ENCODE assay signal across 30 mouse cellular contexts in genomic region chr19:3926685-3927084, GRCm38 (mm10). TPM values are rescaled to one million over a fixed set of nuclear protein-coding genes. Genes with fewer than 3 reads are reported as not detected.
DNase-seq lines count a peak whose midpoint lies in the region; ATAC-seq and TF ChIP-seq lines count a peak whose summit lies in the region.
"Had no signal": no experiment of that assay in that cellular context is flagged by ENCODE, and none has a peak within 500 bp of the region (broad histone marks: within the 10 kb centered on the region; RNA-seq: fewer than 3 reads in every experiment).

No protein-coding gene starts in this region.

- DNase-seq in adrenal gland, postnatal 10 days = peak; percentile 9
- no peak for DNase-seq in adrenal gland, postnatal 14 days
- DNase-seq in heart, adult 2 months = no peak
- DNase-seq in heart, postnatal 14 days = no peak
- no peak for DNase-seq in liver, embryonic 13.5 days
- DNase-seq in liver, postnatal 0 days = no peak
- no peak for DNase-seq in cerebellum, postnatal 10 days
- DNase-seq: adrenal gland, postnatal 25 days; gastrocnemius, postnatal 14 days; kidney, postnatal 14 days; right cerebral cortex, adult 18-20 months; right cerebral cortex, postnatal 4 days; thymus, adult 18-20 months; thymus, postnatal 36 days had no signal

- WGBS in heart, adult 2 months = 54% methylated on average over 6 of the region's 6 CpGs
- WGBS in liver, embryonic 13.5 days (ENCODE audit: insufficient replicate concordance) = 70% methylated on average over 6 of the region's 6 CpGs
- 76% methylated on average over 6 of the region's 6 CpGs for whole genome bisulfite sequencing in liver, postnatal 0 days (ENCODE audit: insufficient replicate concordance)
- 58% methylated on average over 6 of the region's 6 CpGs for WGBS in embryonic facial prominence, embryonic 15.5 days

- intact Hi-C loops in heart, adult 2 months (cut with DNase I) = no loop called here
- intact Hi-C loops in heart, postnatal 14 days (cut with DNase I) = no loop called here

- no peak for ATAC-seq in liver, embryonic 13.5 days (ENCODE audit: low read depth)
- no peak for ATAC-seq in liver, postnatal 0 days
- ATAC-seq in embryonic facial prominence, embryonic 15.5 days (ENCODE audit: insufficient number of reproducible peaks, low FRiP score, low TSS enrichment, low read depth) = no peak
- ATAC-seq: activated CD4-positive, CD25-positive, alpha-beta regulatory T cell, adult 4 months; forebrain, embryonic 13.5 days; hindbrain, postnatal 0 days; intestine, embryonic 16.5 days; liver, embryonic 12.5 days; midbrain, embryonic 16.5 days had no signal

- H3K9ac ChIP-seq in heart, adult 2 months (ENCODE audit: low read depth, low read length) = no peak overlapping the region
- no peak overlapping the region for H3K9ac ChIP-seq in liver, embryonic 13.5 days
- H3K9ac ChIP-seq in liver, postnatal 0 days (replicated peaks) = no peak overlapping the region
- no peak overlapping the region for H3K9ac ChIP-seq in embryonic facial prominence, embryonic 15.5 days
- H3K9ac ChIP-seq: forebrain, embryonic 13.5 days; liver, embryonic 12.5 days; lung, embryonic 15.5 days; neural tube, embryonic 15.5 days had no signal

- TF ChIP-seq CTCF in heart, adult 2 months (IDR thresholded peaks at IDR 0.05) = 0 out of 2 replicates have a peak, but pooled peaks have one; percentile 0
- TF ChIP-seq CTCF in liver, postnatal 0 days (IDR thresholded peaks at IDR 0.05; ENCODE audit: low read depth) = no peak

- no peak for TF ChIP-seq EP300 in heart, adult 2 months (IDR thresholded peaks at IDR 0.05; ENCODE audit: insufficient read depth, low read depth, low read length)
- no peak for TF ChIP-seq EP300 in liver, postnatal 0 days (IDR thresholded peaks at IDR 0.05; ENCODE audit: low read depth)

- H3K4me3 ChIP-seq in heart, adult 2 months = no peak overlapping the region
- no peak overlapping the region for H3K4me3 ChIP-seq in liver, embryonic 13.5 days (replicated peaks)
- no peak overlapping the region for H3K4me3 ChIP-seq in liver, postnatal 0 days (ENCODE audit: low read depth, low read length)
- H3K4me3 ChIP-seq in embryonic facial prominence, embryonic 15.5 days (replicated peaks) = no peak overlapping the region
- H3K4me3 ChIP-seq: erythroblast, embryonic 14.5 days; forebrain, embryonic 13.5 days; liver, embryonic 12.5 days; lung, embryonic 15.5 days; midbrain, embryonic 10.5 days; neural tube, embryonic 15.5 days had no signal

- no peaks in the 10 kb centered on the region for H3K27me3 ChIP-seq in heart, adult 2 months (ENCODE audit: control insufficient read depth, insufficient read depth, low read length)
- H3K27me3 ChIP-seq in liver, embryonic 13.5 days = no peaks in the 10 kb centered on the region
- no peaks in the 10 kb centered on the region for H3K27me3 ChIP-seq in liver, postnatal 0 days (ENCODE audit: insufficient read depth, low read length)
- no peaks in the 10 kb centered on the region for H3K27me3 ChIP-seq in embryonic facial prominence, embryonic 15.5 days
- H3K27me3 ChIP-seq: forebrain, embryonic 13.5 days; lung, embryonic 15.5 days; neural tube, embryonic 15.5 days had no signal

- H3K4me2 ChIP-seq in liver, embryonic 13.5 days = no peak overlapping the region
- H3K4me2 ChIP-seq in liver, postnatal 0 days (ENCODE audit: low read depth, low read length) = no peak overlapping the region
- no peak overlapping the region for H3K4me2 ChIP-seq in embryonic facial prominence, embryonic 15.5 days (replicated peaks)
- H3K4me2 ChIP-seq: forebrain, embryonic 13.5 days; liver, embryonic 12.5 days; lung, embryonic 15.5 days; neural tube, embryonic 15.5 days had no signal

- no peaks in the 10 kb centered on the region for H3K36me3 ChIP-seq in heart, adult 2 months (ENCODE audit: control insufficient read depth, insufficient read depth, low read length)
- no peaks in the 10 kb centered on the region for H3K36me3 ChIP-seq in liver, embryonic 13.5 days
- no peaks in the 10 kb centered on the region for H3K36me3 ChIP-seq in liver, postnatal 0 days (replicated peaks; ENCODE audit: insufficient read depth, low read length)
- no peaks in the 10 kb centered on the region for H3K36me3 ChIP-seq in embryonic facial prominence, embryonic 15.5 days
- H3K36me3 ChIP-seq: liver, embryonic 12.5 days; lung, embryonic 15.5 days; midbrain, embryonic 10.5 days; neural tube, embryonic 15.5 days had no signal

- no peak overlapping the region for H3K27ac ChIP-seq in heart, adult 2 months
- peak overlapping the region; percentile 18; the same call in 1 of the 2 replicates for H3K27ac ChIP-seq in liver, embryonic 13.5 days
- no peak overlapping the region for H3K27ac ChIP-seq in liver, postnatal 0 days (ENCODE audit: low read depth)
- H3K27ac ChIP-seq in embryonic facial prominence, embryonic 15.5 days (replicated peaks) = peak overlapping the region; percentile 8; the same call in 1 of the 2 replicates
- H3K27ac ChIP-seq: forebrain, embryonic 13.5 days; hindbrain, postnatal 0 days; liver, embryonic 12.5 days; lung, embryonic 15.5 days; midbrain, embryonic 10.5 days; neural tube, embryonic 15.5 days had no signal

- H3K79me2 ChIP-seq in heart, adult 2 months (replicated peaks; ENCODE audit: control insufficient read depth, insufficient read depth, low read length) = no peaks in the 10 kb centered on the region

- TF ChIP-seq POLR2A in heart, adult 2 months (IDR thresholded peaks at IDR 0.05; ENCODE audit: insufficient read depth, low read depth, low read length) = no peak

- H3K4me1 ChIP-seq in heart, adult 2 months (ENCODE audit: control insufficient read depth, insufficient read depth, low read length) = peaks cover 33% of the 10 kb centered on the region
- H3K4me1 ChIP-seq in liver, embryonic 13.5 days (replicated peaks) = peaks cover 37% of the 10 kb centered on the region
- H3K4me1 ChIP-seq in liver, postnatal 0 days (ENCODE audit: insufficient read depth) = peaks cover 51% of the 10 kb centered on the region
- peaks cover 37% of the 10 kb centered on the region for H3K4me1 ChIP-seq in embryonic facial prominence, embryonic 15.5 days

- H3K9me3 ChIP-seq in liver, embryonic 13.5 days (replicated peaks) = no peaks in the 10 kb centered on the region
- H3K9me3 ChIP-seq in liver, postnatal 0 days (ENCODE audit: low read length) = no peaks in the 10 kb centered on the region
- H3K9me3 ChIP-seq in embryonic facial prominence, embryonic 15.5 days (replicated peaks) = no peaks in the 10 kb centered on the region
- H3K9me3 ChIP-seq: forebrain, embryonic 13.5 days; liver, embryonic 12.5 days; lung, embryonic 15.5 days; midbrain, embryonic 10.5 days; neural tube, embryonic 15.5 days had no signal

RNA-seq across cellular contexts. Expression of gene Aldh3b1, which starts 2.9 kb away (rescaled TPM):
- 10 to 100 TPM; 50.9 to 71.0 TPM for total RNA-seq in adrenal gland, postnatal 10 days (2021)
- 57.8 and 73.4 TPM in 2 replicates for total RNA-seq in adrenal gland, postnatal 14 days (2021)
- total RNA-seq in heart, adult 2 months (2021) = 1 to 10 TPM; 1.6 to 1.7 TPM
- polyA plus RNA-seq in heart, adult 2 months (2012; rRNA removed) = 3.1 and 4.8 TPM in 2 replicates
- total RNA-seq in heart, postnatal 14 days (2021) = 1 to 10 TPM; 2.6 to 3.2 TPM
- 3.3 and 3.7 TPM in 2 replicates for polyA plus RNA-seq in liver, embryonic 13.5 days (2015; fragmentation: Nextera tagmentation; extraction: Ambion mirVana)
- 9.5 TPM in 2 replicates for polyA plus RNA-seq in liver, postnatal 0 days (2015; fragmentation: Nextera tagmentation; extraction: Ambion mirVana)
- polyA plus RNA-seq in embryonic facial prominence, embryonic 15.5 days (2015; fragmentation: Nextera tagmentation; extraction: Ambion mirVana) = 4.8 and 4.9 TPM in 2 replicates
- polyA plus RNA-seq: erythroblast, embryonic 14.5 days had no signal

RNA-seq across cellular contexts. Expression of gene Unc93b1, which starts 8.3 kb away (rescaled TPM):
- 10 to 100 TPM; 42.5 to 47.5 TPM for total RNA-seq in adrenal gland, postnatal 10 days (2021)
- total RNA-seq in adrenal gland, postnatal 14 days (2021) = 35.4 and 48.9 TPM in 2 replicates
- total RNA-seq in heart, adult 2 months (2021) = 10 to 100 TPM; 17.5 to 18.3 TPM
- polyA plus RNA-seq in heart, adult 2 months (2012; rRNA removed) = 38.1 and 45.5 TPM in 2 replicates
- total RNA-seq in heart, postnatal 14 days (2021) = 10 to 100 TPM; 21.7 to 21.9 TPM
- polyA plus RNA-seq in liver, embryonic 13.5 days (2015; fragmentation: Nextera tagmentation; extraction: Ambion mirVana) = 17.6 and 18.3 TPM in 2 replicates
- polyA plus RNA-seq in liver, postnatal 0 days (2015; fragmentation: Nextera tagmentation; extraction: Ambion mirVana) = 42.6 and 48.1 TPM in 2 replicates
- 27.7 and 30.0 TPM in 2 replicates for polyA plus RNA-seq in embryonic facial prominence, embryonic 15.5 days (2015; fragmentation: Nextera tagmentation; extraction: Ambion mirVana)

RNA-seq across cellular contexts. Expression of gene Ndufs8, which starts 14.1 kb away (rescaled TPM):
- 100 to 1,000 TPM; 409 to 436 TPM for total RNA-seq in adrenal gland, postnatal 10 days (2021)
- 440 and 447 TPM in 2 replicates for total RNA-seq in adrenal gland, postnatal 14 days (2021)
- total RNA-seq in heart, adult 2 months (2021) = 100 to 1,000 TPM; 438 to 511 TPM
- 761 and 809 TPM in 2 replicates for polyA plus RNA-seq in heart, adult 2 months (2012; rRNA removed)
- total RNA-seq in heart, postnatal 14 days (2021) = 100 to 1,000 TPM; 438 to 441 TPM
- polyA plus RNA-seq in liver, embryonic 13.5 days (2015; fragmentation: Nextera tagmentation; extraction: Ambion mirVana) = 189 and 217 TPM in 2 replicates
- 165 and 167 TPM in 2 replicates for polyA plus RNA-seq in liver, postnatal 0 days (2015; fragmentation: Nextera tagmentation; extraction: Ambion mirVana)
- 255 and 269 TPM in 2 replicates for polyA plus RNA-seq in embryonic facial prominence, embryonic 15.5 days (2015; fragmentation: Nextera tagmentation; extraction: Ambion mirVana)

RNA-seq across cellular contexts. Expression of gene Tcirg1, which starts 19.8 kb away (rescaled TPM):
- total RNA-seq in adrenal gland, postnatal 10 days (2021) = 10 to 100 TPM; 40.7 to 52.9 TPM
- 44.3 and 48.8 TPM in 2 replicates for total RNA-seq in adrenal gland, postnatal 14 days (2021)
- total RNA-seq in heart, adult 2 months (2021) = 10 to 100 TPM in 1 of 2 experiments, 1 to 10 TPM in 1; 7.4 to 12.4 TPM
- polyA plus RNA-seq in heart, adult 2 months (2012; rRNA removed) = 47.7 and 50.5 TPM in 2 replicates
- 10 to 100 TPM; 16.0 to 20.4 TPM for total RNA-seq in heart, postnatal 14 days (2021)
- polyA plus RNA-seq in liver, embryonic 13.5 days (2015; fragmentation: Nextera tagmentation; extraction: Ambion mirVana) = 18.0 and 18.8 TPM in 2 replicates
- 28.1 and 29.7 TPM in 2 replicates for polyA plus RNA-seq in liver, postnatal 0 days (2015; fragmentation: Nextera tagmentation; extraction: Ambion mirVana)
- 57.5 and 64.3 TPM in 2 replicates for polyA plus RNA-seq in embryonic facial prominence, embryonic 15.5 days (2015; fragmentation: Nextera tagmentation; extraction: Ambion mirVana)

RNA-seq across cellular contexts. Expression of gene Aldh3b3, which starts 31.8 kb away (rescaled TPM):
- total RNA-seq in adrenal gland, postnatal 10 days (2021) = under 1 TPM; 0.63 to 0.76 TPM
- total RNA-seq in adrenal gland, postnatal 14 days (2021) = 0.41 and 0.44 TPM in 2 replicates
- total RNA-seq in heart, adult 2 months (2021) = under 1 TPM; 0.39 to 0.61 TPM
- 2.8 and 5.4 TPM in 2 replicates for polyA plus RNA-seq in heart, adult 2 months (2012; rRNA removed)
- total RNA-seq in heart, postnatal 14 days (2021) = under 1 TPM; 0.12 to 0.31 TPM
- not detected in 2 replicates for polyA plus RNA-seq in liver, embryonic 13.5 days (2015; fragmentation: Nextera tagmentation; extraction: Ambion mirVana)
- polyA plus RNA-seq in liver, postnatal 0 days (2015; fragmentation: Nextera tagmentation; extraction: Ambion mirVana) = 0.04 and 0.13 TPM in 2 replicates
- polyA plus RNA-seq in embryonic facial prominence, embryonic 15.5 days (2015; fragmentation: Nextera tagmentation; extraction: Ambion mirVana) = 2.8 and 3.2 TPM in 2 replicates
- total RNA-seq: gastrocnemius, postnatal 14 days; hematopoietic stem cell, adult 5-6 weeks; hindbrain, postnatal 0 days; layer of hippocampus, adult 18-20 months; layer of hippocampus, postnatal 14 days had no signal
- polyA plus RNA-seq: activated CD4-positive, CD25-positive, alpha-beta regulatory T cell, adult 4 months; erythroblast, embryonic 14.5 days; forebrain, embryonic 13.5 days; heart, embryonic 16.5 days; hindbrain, postnatal 0 days; intestine, embryonic 16.5 days; limb, embryonic 11.5 days; liver, embryonic 12.5 days; midbrain, embryonic 10.5 days; midbrain, embryonic 16.5 days; neural tube, embryonic 15.5 days had no signal

Comparison
In these comparisons a context has a peak if more than half of its experiments do, and no peak if none do; other contexts are left out.
1. H3K27ac ChIP-seq: peak in liver, embryonic 13.5 days (single experiment) and embryonic facial prominence, embryonic 15.5 days (single experiment); none in heart, adult 2 months (single experiment) and liver, postnatal 0 days (single experiment).
2. RNA of gene Aldh3b1, which starts 2.9 kb away (total RNA-seq): 57.8 to 73.4 TPM in adrenal gland, postnatal 14 days and 50.9 to 71.0 TPM in adrenal gland, postnatal 10 days; 2.6 to 3.2 TPM in heart, postnatal 14 days and 1.6 to 1.7 TPM in heart, adult 2 months; every median in the first group is over 10 times any median in the second.